Mouse (Mus musculus): Measurements from ENCODE around the gene Dnttip1.

The Dnttip1 gene

DNA sequence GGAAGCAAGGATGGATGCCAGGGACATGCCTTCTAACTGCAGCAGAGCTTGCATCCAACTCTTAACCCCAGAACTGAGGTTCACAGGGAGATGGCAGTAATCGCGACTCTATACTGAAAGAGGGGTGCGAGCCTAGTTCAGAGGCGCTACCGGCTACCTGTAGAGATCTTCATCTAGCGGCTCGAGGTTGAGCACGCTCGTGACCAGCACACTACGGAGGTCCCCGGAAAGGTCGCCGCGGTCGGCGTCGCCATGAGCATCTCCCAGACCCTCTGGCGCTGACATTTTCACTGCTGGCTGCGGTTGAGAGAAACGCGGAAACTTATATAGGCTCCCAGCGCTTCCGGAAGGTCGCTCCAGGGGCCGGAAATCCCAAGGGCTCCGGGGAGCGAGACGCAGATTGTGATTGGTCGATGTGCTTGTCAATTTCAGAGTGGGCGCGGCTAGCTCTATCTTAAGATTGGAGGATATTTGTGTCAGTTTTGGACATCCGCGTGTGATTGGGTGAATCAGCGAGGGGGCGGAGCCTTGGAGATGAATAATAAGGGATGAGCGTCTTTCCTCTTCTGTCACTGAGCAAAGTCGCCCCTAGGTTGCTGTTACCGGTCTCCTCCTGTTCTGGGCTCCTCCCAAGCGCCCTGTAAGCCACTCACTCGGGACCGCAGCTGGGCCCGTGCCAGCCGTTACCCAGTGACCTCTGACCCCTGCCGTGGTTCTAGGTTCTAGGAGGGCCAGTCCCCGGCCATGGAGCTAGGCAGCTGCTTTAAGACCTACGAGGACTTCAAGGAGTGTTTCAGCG is 58.9 kb downstream of the Dnttip1 start, which contains the start of the genes Acot8 and Zswim3:
Gene Acot8 (minus strand): TSS at position 350 of the 799 bp plus-strand sequence.
Gene Zswim3 (plus strand): TSS at position 566 of the 799 bp plus-strand sequence.
- DNase-seq (ENCODE audit: low read depth, low spot score): peak; percentile 100

DNA sequence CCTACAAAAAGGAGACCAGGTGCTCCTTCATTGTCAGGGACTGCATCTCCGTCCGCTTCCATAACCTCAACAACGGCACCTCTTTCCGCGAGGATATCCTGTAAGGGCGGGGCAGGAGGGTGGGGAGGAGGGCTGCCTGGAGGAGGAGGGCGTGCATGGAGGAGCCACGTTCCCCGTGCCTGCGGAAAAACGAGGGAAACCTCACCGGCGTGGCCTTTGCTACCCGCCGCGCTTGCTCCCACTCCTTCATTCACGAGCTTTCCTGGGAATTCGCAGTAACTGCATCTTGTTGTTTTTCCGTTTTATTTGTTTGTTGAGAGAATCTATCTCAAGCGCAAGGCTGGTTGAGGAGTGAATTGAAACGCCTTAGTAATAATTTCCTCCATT is 59.5 kb downstream of the Dnttip1 start:
- no peak for DNase-seq (ENCODE audit: low read depth, low spot score)

DNA sequence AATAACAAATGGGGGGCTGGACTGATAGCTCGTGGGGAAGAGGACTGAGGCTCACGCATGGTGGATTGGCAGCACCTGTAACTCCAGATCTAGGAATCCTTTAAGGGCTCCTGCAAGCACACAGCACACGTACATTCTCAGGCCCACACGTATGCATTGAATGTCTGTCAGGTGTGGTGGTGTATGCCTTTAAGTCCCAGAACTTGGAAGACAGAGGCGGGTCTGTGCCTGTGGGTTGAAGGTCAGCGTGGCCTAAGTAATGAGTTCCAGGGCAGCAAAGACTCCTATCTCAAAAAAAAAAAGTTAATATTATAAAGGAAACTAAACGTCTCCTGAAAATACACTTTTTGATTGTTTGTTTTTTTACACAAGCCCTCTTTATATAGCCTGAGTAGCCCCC is 60.8 kb downstream of the Dnttip1 start:
- no peak for DNase-seq (ENCODE audit: low read depth, low spot score)

DNA sequence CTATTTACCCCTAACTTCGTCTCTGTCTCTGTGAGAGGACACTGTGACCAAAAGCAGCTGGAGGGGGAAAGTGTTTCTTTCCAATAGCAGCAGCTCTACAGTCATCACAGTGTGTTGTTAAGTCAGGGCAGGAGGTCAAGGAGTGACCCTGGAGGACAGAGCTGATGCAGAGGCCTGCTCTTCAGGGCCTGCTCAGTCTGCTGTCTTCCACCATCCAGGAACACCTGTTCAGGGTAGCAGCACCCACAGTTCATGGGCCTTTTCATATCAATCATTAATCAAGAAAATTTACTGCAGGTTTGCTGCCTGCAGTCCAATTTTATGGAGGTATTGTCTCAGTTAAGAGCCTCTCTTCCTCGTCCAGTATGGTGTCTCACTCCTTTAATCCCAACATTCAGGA is 67.8 kb downstream of the Dnttip1 start:
- no peak for DNase-seq (ENCODE audit: low read depth, low spot score)

DNA sequence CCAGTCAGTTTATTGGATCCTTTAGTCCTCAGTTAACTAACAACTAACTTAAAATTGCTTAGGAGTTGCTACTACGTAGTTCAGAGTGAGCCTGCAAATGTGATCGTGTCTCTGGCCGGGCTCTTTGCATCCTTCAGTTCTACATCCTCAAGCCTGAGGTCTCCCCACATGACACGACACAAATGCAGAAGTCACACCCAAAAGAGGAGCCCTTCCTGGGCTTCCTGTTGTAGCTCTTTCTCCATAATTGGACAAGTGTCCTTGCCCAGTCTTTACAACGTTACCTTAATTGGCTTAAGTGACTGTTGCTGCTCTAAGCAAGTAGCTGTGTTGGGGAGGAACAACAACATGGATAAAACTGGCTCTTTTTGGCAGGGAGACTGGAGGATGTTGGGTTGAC is 69.6 kb downstream of the Dnttip1 start:
- DNase-seq (ENCODE audit: low read depth, low spot score): no peak

DNA sequence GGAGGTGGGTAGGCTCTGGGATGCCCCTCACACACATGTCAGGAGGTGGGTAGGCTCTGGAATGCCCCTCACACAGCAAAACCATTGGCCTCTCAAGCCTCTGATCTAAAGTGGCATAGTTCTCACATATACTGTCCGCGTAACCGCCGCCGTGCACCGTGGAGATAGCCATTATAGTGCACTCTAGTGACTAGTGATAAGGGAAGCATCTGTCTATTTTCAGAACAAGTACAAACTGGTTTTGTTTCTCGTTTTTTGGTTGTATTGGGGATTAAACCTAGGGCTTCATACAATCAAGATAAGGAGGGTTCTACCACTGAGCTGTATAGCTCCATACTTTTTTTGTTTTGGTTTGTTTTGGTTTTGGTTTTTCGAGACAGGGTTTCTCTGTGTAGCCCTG is 70.0 kb downstream of the Dnttip1 start:
- DNase-seq (ENCODE audit: low read depth, low spot score): no peak

DNA sequence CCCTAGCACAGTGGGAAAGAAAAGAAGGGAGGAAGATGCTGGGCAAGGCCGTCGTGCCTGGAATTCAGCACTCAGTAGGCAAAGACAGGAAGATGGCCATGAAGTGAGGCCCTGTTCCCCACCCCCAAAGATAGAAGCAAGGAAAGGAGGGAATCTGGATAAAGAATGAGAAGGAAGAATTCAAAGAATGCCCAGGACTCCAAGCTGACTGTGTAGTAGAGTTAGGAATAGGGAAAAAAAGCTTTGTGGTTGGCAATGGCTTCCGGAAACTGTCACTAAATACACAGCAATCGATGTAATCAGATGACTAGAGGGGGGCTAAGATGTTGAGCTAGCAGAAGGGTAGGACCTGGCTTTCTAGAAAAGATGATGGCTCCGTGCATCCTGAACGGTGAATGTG is 71.4 kb downstream of the Dnttip1 start:
- peak; percentile 87 for DNase-seq (ENCODE audit: low read depth, low spot score)

DNA sequence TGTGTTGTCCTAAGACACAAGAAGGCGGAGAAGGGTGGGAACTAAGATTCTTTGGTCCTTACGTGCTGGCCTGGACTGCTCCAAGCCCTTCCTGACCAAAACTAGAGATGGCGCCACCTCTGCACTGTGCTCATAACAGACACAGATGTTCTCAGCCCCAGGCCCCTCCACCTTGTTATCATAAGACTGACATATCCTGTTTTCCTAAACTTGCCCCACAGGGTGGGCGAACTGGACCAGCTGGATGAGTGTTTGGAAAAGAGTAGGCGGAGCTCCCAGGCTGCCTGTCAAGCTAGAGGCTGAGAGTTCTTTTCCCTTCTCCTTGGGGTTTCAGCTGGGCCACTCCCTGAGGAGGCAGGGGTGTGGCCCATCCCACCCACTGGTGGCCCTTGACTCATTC is 71.9 kb downstream of the Dnttip1 start:
- DNase-seq (ENCODE audit: low read depth, low spot score): peak; percentile 82
